Mouse (Mus musculus) monocyte, adult 5-6 weeks (primary cell): Measurements from ENCODE around the gene Tcf15. TPM values are rescaled to one million over a fixed set of nuclear protein-coding genes. Genes with fewer than 3 reads are reported as not detected.

ENCODE experiments used
- ATAC-seq: fragments of 153-309, 156-312 bp; replicated peaks from 2 replicates; pipeline ENCODE4 v1.8.0; 2017; ENCODE audit warnings: mild to moderate bottlenecking; ENCODE audit not compliant: low TSS enrichment, insufficient number of reproducible peaks, severe bottlenecking, poor library complexity, low FRiP score
- total RNA-seq: library from RNA; stranded (forward); fragments of 200-1000, 200-491, 200-594 nt; gene quantifications from 3 replicates; pipeline ENCODE4 v1.2.3, GENCODE M21; 2017

Gene Tcf15
- total RNA-seq = not detected in 3 replicates

- no peak for ATAC-seq
Observed at GRCm38 (mm10) chr2:152143279-152144157, at the start of gene Tcf15. Tcf15 (plus strand) TSS chr2:152143561.

DNA sequence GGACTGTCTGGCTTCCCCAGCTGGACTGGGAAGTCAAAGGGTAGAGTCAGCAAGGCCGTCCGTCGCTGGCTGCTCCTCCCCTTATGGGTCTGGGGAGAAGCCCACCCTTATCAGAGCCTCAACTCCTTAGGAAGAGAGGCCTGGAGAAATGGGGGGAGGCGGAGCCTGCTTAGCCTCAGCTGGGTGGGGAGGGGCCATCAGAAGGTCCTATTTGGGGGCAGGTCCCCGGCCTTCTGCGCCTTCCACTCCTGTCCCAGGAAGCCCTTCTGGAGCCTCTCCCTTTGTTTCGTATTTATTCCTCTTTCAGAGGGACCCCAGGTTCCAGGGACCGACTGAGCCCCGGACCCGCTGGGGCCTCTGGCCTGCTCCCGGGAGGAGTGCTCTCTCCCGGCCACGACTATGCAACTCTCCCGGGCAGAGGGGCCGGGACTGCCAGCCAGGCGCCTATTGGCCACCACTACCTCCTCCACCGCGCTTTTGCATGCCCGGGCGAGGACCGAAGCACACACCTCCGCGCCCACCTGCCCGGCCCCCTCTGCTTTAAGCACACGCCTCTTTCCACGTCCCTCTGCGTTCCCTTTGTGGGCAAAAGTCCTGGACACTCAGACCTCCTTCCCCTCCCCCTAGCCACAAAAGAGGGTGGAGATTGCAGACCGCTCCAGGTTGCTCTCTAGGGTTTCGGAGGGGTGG lies 48.4 kb upstream of the Tcf15 start:
- no peak for ATAC-seq

DNA sequence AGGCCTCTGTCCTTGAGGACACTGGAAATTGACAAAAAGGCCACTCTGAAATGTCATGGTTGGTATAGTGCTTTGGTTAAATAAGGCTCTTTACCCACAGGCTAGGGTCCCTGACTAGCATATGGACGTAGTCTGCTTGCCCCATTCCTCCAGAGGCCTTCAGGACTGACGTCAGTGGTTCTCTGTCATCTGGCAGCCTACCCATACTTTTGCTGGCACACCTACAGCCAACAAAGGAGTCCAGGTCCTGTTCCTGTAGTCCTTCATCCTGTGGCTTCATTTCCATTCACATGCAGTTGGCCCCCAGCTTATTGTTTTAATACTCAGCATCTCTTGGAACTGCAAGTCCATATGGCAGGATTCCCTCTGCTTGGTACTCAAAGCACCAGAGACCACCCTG lies 46.4 kb upstream of the Tcf15 start:
- ATAC-seq = no peak

DNA sequence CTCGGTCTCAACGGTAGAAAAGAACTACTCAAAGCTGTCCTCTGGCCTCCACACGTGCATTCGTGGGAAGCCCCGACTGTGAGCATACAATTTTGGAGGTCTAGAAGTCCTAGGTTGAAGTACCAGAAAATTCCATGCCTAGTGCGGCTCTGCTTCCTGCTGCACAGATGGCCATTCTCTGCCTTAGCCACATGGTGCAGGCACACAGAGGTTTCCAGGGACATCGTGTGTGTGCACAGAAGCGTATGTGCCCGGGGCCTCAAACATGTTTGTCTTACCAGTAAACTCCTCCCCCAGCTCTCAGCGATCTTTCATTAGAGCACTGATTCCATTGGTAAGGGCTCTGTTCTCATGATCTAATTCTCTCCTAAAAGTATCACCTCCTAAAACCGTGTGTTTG lies 45.4 kb upstream of the Tcf15 start:
- no peak for ATAC-seq

GRCm38 (mm10) chr2:152099538-152099937 lies 43.8 kb upstream of the Tcf15 start:
- ATAC-seq = no peak

DNA sequence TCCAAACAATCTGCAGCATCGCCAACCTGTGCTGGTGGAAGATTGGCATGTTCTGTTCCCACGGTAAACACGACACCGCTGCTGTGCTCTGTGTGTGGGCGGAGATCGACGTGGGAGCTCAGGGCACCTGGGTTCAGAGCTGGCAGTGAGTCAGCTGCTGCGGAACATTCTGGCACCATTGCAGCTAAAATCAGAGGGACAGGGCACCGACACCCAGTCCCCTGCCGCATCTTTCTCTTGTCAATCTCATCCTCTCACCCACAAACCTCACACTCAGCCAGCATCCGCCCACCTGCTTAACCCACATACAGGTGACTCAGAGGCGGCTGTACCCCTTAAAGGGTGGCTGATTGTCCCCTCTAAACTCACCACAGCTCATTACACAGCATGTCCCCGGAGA lies 41.6 kb upstream of the Tcf15 start:
- ATAC-seq = no peak

DNA sequence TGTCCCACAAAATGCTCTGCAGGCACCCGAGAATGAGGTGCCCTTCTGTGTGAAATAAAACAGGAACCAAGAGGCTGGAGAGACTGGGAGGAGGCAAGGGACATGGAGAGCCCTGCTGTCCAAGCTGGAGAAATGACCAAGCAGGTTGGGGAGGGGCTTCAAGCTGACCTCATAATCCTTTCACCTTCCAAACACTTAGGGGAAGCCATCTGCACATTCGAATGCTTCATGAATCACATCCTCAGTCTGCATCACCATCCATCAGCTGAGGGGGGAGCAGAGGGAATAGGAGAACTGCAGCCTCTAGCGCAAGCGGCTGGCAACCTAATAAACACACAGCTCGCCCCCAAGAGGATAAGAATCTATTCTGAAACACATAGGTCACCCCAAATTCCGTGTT lies 41.0 kb upstream of the Tcf15 start:
- ATAC-seq = no peak

GRCm38 (mm10) chr2:152104711-152105317 lies 38.5 kb upstream of the Tcf15 start:
- ATAC-seq = 0 out of 2 replicates have a peak, but pooled peaks have one; percentile 4

DNA sequence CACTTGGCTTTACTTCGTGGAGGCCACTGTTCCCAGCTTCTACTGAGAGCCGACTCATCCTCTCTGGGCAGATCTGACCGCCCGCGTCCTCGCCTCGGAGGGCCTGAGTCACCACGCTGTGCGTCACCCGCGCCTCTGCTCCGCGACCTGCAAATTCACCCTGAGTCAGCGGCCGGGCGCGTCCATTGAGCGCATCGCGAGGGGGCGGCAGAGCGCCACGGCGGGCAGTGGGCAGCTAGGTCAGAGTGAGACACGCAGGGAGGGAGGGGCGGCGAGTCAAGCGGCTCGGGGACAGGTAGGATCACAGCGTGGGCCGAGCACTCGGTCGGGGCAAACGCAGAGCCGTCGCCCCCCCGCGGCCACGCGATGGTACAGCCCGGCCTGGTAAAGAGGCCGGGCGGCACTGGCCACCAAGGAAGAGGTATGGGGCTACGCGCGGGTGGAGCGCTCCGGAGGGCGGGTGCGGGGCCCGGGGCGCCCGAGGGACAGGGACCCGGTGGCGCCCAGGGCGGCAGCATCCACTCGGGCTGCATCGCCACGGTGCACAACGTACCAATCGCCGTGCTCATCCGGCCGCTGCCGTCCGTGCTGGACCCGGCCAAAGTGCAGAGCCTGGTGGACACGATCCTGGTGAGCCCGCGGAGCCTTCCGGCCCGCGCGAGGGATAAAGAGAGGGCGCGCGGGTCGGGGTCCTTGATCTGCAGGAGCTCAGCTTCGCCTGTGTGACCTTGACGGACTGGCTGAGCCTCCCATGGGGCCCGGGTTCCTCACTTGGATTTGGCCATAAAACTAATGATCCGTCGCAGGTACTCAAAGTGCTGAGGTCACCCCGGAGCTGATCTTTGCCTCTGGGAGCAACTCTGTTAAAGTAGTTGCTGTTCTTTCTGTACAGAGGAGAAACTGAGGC lies 37.8 kb upstream of the Tcf15 start, which contains the start of gene Srxn1:
TSS of gene Srxn1 (plus strand) at position 199 of the 907 bp plus-strand sequence.
- peak; percentile 92 for ATAC-seq

- no peak for ATAC-seq
Observed at GRCm38 (mm10) chr2:152106225-152106595, 37.2 kb upstream of the Tcf15 start.

DNA sequence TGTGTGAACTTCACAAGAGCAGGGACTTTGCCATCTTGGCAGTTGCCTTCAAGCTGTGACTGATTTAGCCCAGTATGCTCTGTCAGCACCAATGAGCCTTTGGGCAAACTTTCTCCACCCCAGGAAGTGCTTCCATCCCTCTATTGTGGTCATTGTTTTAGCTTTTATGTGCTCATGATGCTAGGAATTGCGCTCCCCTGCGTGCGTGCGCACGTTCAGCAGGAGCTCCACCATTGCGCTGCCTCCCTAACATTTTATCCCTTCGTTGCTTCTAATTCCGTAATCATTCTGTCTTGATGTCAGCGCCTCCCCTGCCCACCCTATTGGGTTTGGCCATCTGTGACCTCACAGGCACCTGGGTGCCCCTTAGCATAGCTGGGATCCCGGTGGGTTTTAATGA lies 36.8 kb upstream of the Tcf15 start:
- no peak for ATAC-seq

DNA sequence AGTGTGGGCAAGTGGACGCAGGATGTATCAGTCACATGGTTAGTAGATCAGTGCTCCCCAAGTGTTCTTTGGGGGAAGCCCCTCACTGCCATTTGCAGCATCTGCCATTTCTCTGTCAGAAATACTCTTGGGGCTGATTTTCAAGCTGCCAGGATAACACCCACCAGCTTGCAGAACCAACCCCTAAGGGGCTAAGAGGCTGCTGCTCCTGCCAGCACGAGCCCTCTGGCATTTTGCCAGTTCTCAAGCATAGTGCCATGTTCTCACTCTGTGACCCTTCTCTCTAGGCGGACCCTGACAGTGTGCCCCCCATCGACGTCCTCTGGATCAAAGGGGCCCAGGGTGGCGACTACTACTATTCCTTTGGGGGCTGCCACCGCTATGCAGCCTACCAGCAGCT lies 34.7 kb upstream of the Tcf15 start:
- no peak for ATAC-seq

- no peak for ATAC-seq
Observed at GRCm38 (mm10) chr2:152109386-152109785, 34.0 kb upstream of the Tcf15 start.

DNA sequence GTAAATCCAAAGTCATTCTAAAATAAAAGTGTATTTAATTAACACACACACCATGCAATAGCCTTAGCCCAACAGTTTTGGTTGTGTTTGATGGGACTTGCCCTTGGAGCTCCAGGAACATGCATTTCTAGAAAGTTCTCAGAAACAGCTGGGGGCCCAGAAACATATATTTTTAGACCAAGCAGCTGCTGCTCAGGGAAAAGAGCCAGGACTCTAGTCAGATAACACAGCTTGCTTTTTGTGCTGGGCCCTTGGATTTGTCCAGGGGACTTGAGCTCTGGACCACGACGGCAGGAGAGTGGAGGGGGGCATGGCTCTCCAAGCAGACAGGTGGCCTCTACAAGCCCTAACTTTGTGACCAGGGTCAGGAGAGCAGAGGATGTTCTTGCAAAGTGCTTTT lies 32.0 kb upstream of the Tcf15 start:
- no peak for ATAC-seq

DNA sequence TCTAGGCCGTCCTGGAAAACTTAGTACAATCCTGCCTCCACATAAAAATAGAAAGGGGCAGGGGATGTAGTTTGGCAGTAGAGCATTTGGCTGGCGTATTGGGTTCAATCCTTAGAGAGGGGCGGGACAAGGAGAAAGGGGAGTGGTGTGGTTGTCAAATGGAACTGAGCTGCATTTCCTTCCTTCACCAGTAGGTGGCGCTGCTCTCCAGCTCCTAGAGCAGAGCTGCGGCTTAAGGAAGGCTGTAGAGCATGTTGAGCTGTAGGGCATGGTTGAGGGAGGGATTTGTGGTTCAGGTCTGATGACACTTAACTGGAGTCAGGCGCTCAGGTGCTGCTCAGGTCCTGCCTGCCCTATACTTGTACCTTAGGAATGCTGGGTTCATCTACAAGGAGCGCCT lies 31.4 kb upstream of the Tcf15 start:
- ATAC-seq = peak; percentile 89

DNA sequence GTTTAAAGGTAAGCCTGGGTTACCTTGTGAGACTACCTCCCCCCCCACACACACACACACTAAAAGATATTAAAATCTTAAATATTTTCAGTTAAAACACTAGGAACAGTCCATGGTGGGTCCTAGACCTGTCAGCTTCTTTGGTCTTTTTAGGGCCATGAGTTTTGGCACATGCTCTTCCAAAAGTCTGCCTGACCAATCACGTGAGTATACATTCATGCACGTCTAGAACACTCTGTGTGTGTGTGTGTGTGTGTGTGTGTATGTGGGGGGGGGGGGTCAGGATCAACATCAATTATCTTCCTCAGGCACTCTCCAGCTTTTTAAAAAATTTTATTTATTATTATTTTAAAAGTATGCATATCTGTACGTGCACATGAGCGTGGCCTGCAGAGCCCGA lies 30.9 kb upstream of the Tcf15 start:
- ATAC-seq = no peak

GRCm38 (mm10) chr2:152112970-152113369 lies 30.4 kb upstream of the Tcf15 start:
- ATAC-seq = no peak

DNA sequence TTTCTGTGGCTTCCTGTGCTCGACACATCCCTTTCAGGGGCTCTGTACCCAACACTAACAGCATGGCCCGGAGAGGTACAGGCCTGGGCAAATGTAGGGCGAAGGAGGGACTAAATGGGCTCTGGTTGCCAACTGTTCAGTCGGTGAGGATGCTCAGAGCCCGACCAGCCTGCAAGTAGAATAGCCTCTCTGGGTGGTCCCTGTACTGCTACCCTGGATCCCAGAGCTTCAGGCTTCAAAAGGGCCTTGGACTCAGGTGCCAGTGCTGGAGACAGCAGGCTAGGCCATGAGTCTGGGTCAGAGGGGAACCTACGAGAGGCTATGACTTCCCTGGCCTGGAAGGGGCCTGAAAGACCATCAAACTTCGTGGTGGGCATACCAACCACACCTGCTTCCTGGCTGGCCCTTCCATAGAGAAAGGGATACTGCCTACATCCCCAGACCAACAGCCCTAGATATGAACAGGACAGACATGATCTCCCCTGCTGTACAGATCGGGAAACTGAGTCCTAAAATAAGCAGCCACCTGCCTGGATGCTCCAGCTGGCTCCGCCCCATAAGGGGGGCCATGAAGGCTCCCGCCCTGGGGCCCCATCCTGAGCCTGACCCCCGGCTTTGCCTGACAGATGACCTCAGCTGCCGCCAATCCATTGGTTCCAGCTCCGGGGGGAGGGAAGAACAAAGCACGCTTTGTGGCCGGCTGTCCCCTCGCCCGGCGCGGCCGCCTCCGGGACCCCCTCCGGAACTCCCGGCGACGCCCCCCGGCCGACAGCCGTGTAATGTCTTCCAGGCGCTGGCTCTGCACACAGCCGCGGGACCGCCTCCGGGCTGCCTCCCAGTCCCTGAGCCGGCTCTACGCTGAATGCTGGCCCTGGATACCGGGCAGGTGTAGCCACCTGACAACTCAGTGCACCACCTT lies 29.0 kb upstream of the Tcf15 start:
- ATAC-seq = no peak
